In genomic region chr6:119352501-119352900, GRCm38 (mm10) we compare ENCODE assay signal across 23 mouse cellular contexts. TPM values are rescaled to one million over a fixed set of nuclear protein-coding genes. Genes with fewer than 3 reads are reported as not detected.
"Had no signal": no experiment of that assay in that cellular context is flagged by ENCODE, and none has a peak within 500 bp of the region (broad histone marks: within the 10 kb centered on the region; RNA-seq: fewer than 3 reads in every experiment).

No protein-coding gene starts in this region.

- ATAC-seq: liver, postnatal 0 days; lung, postnatal 0 days; midbrain, embryonic 13.5 days; midbrain, embryonic 16.5 days had no signal

- H3K27me3 ChIP-seq: kidney, embryonic 15.5 days; limb, embryonic 13.5 days; megakaryocyte, embryonic 14.5 days; midbrain, embryonic 13.5 days; neural tube, embryonic 13.5 days; stomach, embryonic 15.5 days had no signal

- H3K4me1 ChIP-seq: kidney, embryonic 15.5 days; limb, embryonic 13.5 days; midbrain, embryonic 13.5 days; neural tube, embryonic 13.5 days; stomach, embryonic 15.5 days had no signal

- H3K9ac ChIP-seq: kidney, embryonic 15.5 days; limb, embryonic 13.5 days; liver, embryonic 14.5 days; liver, postnatal 0 days; lung, embryonic 14.5 days; midbrain, embryonic 13.5 days; neural tube, embryonic 13.5 days; stomach, embryonic 15.5 days had no signal

- DNase-seq: kidney, adult 8-10 months; kidney, postnatal 10 days; kidney, postnatal 36 days; left cerebral cortex, postnatal 4 days; liver, postnatal 0 days; lung, embryonic 14.5 days; retina, postnatal 1 day; right cerebral cortex, postnatal 25 days; spleen, adult 18-20 months; thymus, adult 18-20 months; thymus, postnatal 36 days had no signal

- H3K9me3 ChIP-seq: kidney, embryonic 15.5 days; limb, embryonic 13.5 days; megakaryocyte, embryonic 14.5 days; midbrain, embryonic 10.5 days; midbrain, embryonic 13.5 days; neural tube, embryonic 13.5 days; stomach, embryonic 15.5 days had no signal

- H3K4me2 ChIP-seq: kidney, embryonic 15.5 days; limb, embryonic 13.5 days; liver, embryonic 11.5 days; lung, embryonic 14.5 days; midbrain, embryonic 13.5 days; neural tube, embryonic 13.5 days; stomach, embryonic 15.5 days had no signal

- H3K27ac ChIP-seq: kidney, embryonic 15.5 days; limb, embryonic 13.5 days; liver, embryonic 14.5 days; midbrain, embryonic 10.5 days; midbrain, embryonic 13.5 days; neural tube, embryonic 13.5 days; stomach, embryonic 15.5 days had no signal

- H3K4me3 ChIP-seq: kidney, embryonic 15.5 days; limb, embryonic 13.5 days; megakaryocyte, embryonic 14.5 days; midbrain, embryonic 10.5 days; midbrain, embryonic 13.5 days; myocyte; neural tube, embryonic 13.5 days; stomach, embryonic 15.5 days had no signal

RNA-seq across cellular contexts. Expression of gene Lrtm2, which starts 21.9 kb away (rescaled TPM):
- polyA plus RNA-seq: limb, embryonic 13.5 days; liver, embryonic 11.5 days; liver, postnatal 0 days had no signal
